Comparison of ENCODE assay signal across 8 mouse cellular contexts in the genomic region with DNA sequence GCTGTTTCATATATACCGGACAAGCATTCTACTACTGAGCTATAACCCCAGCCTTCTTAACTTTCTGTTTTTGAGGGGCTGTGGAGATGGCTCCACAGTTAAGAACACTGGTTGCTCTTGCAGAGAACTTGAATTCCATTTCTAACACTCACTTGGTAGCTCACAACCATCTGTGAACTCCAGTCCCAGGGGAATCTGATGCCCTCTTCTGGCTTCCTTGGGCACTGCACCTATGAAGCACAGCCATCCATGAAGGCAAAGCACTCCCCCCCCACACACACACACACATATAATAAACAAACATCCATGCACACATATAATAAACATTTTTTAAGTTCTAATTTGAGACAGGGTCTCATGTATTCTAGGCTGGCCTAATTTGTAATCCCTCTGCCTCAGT. TPM values are rescaled to one million over a fixed set of nuclear protein-coding genes. Genes with fewer than 3 reads are reported as not detected.
DNase-seq lines count a peak whose midpoint lies in the region; ATAC-seq and TF ChIP-seq lines count a peak whose summit lies in the region.

No protein-coding gene starts in this region.

- H3K9me3 ChIP-seq in hindbrain, embryonic 11.5 days (ENCODE audit: control insufficient read depth, low read length): no peaks in the 10 kb centered on the region
- H3K9me3 ChIP-seq in hindbrain, embryonic 16.5 days (ENCODE audit: control insufficient read depth, low read length): no peaks in the 10 kb centered on the region

- H3K27me3 ChIP-seq in hindbrain, embryonic 11.5 days (ENCODE audit: control insufficient read depth, insufficient read depth, low read length): no peaks in the 10 kb centered on the region
- H3K27me3 ChIP-seq in hindbrain, embryonic 16.5 days (replicated peaks; ENCODE audit: control insufficient read depth, insufficient read depth, low read length): no peaks in the 10 kb centered on the region

- TF ChIP-seq CTCF in gastrocnemius, adult 2 months (IDR thresholded peaks at IDR 0.05): peak; percentile 67

- H3K36me3 ChIP-seq in hindbrain, embryonic 11.5 days (ENCODE audit: control insufficient read depth, insufficient read depth, low read length): no peaks in the 10 kb centered on the region
- H3K36me3 ChIP-seq in hindbrain, embryonic 16.5 days (ENCODE audit: control insufficient read depth, insufficient read depth, low read length): no peaks in the 10 kb centered on the region

- DNase-seq in hindbrain, embryonic 11.5 days (ENCODE audit: low spot score): peak; percentile 68
- DNase-seq in adrenal gland, postnatal 25 days: peak; percentile 70
- peak; percentile 64 for DNase-seq in gastrocnemius, adult 2 months
- peak; percentile 59 to 64 for DNase-seq in layer of hippocampus, postnatal 36 days
- DNase-seq in natural killer cell, adult 2 months (ENCODE audit: low spot score in 2 of 2): peak; percentile 38 to 84
- DNase-seq in thymus, postnatal 14 days: peak; percentile 85

- no peak for ATAC-seq in hindbrain, embryonic 11.5 days (ENCODE audit: low FRiP score)
- no peak for ATAC-seq in hindbrain, embryonic 16.5 days
- peak; percentile 50 for ATAC-seq in CD4-positive, CD25-positive, alpha-beta regulatory T cell, adult 4 months

- no peak overlapping the region for H3K4me3 ChIP-seq in hindbrain, embryonic 11.5 days (ENCODE audit: low read depth, low read length)
- H3K4me3 ChIP-seq in hindbrain, embryonic 16.5 days (ENCODE audit: low read length): no peak overlapping the region
- H3K4me3 ChIP-seq in gastrocnemius, adult 2 months: no peak overlapping the region

- intact Hi-C loops in gastrocnemius, adult 2 months (cut with DNase I): loop anchor here (5.0 kb wide), 2 partner anchors 111 to 251 kb away; a partner anchor contains a TSS

- 81% methylated on average over 1 of the region's 1 CpGs for WGBS in hindbrain, embryonic 11.5 days
- WGBS in hindbrain, embryonic 16.5 days: 90% methylated on average over 1 of the region's 1 CpGs

- no peak overlapping the region for H3K4me2 ChIP-seq in hindbrain, embryonic 11.5 days (replicated peaks; ENCODE audit: low read depth, low read length)
- H3K4me2 ChIP-seq in hindbrain, embryonic 16.5 days (ENCODE audit: low read length): no peak overlapping the region

- no peak overlapping the region for H3K27ac ChIP-seq in hindbrain, embryonic 11.5 days (ENCODE audit: low read depth, low read length)
- no peak overlapping the region for H3K27ac ChIP-seq in hindbrain, embryonic 16.5 days (ENCODE audit: low read depth, low read length)
- no peak overlapping the region for H3K27ac ChIP-seq in gastrocnemius, adult 2 months

- H3K9ac ChIP-seq in hindbrain, embryonic 11.5 days (ENCODE audit: low read depth, low read length): no peak overlapping the region
- H3K9ac ChIP-seq in hindbrain, embryonic 16.5 days (ENCODE audit: low read depth, low read length): no peak overlapping the region

- H3K4me1 ChIP-seq in hindbrain, embryonic 11.5 days (replicated peaks; ENCODE audit: control insufficient read depth, insufficient read depth, low read length): no peaks in the 10 kb centered on the region
- no peaks in the 10 kb centered on the region for H3K4me1 ChIP-seq in hindbrain, embryonic 16.5 days (ENCODE audit: control insufficient read depth, insufficient read depth, low read depth, low read length)

RNA-seq across cellular contexts. Expression of a gene that starts 20.0 kb away (rescaled TPM):
- 21.9 and 23.2 TPM in 2 replicates for polyA plus RNA-seq in hindbrain, embryonic 11.5 days (2014; fragmentation: Nextera tagmentation; extraction: Ambion mirVana)
- 8.7 and 16.9 TPM in 2 replicates for polyA plus RNA-seq in hindbrain, embryonic 16.5 days (2015; fragmentation: Nextera tagmentation; extraction: Ambion mirVana)
- polyA plus RNA-seq in CD4-positive, CD25-positive, alpha-beta regulatory T cell, adult 4 months (2017; shearing (Covaris generic)): 1 to 10 TPM in 1 of 2 experiments, under 1 TPM in 1; 0.95 to 4.4 TPM
- 17.8 and 21.8 TPM in 2 replicates for total RNA-seq in adrenal gland, postnatal 25 days (2021)
- 10 to 100 TPM; 43.7 to 43.9 TPM for total RNA-seq in gastrocnemius, adult 2 months (2021)
- total RNA-seq in layer of hippocampus, postnatal 36 days (2021): 10 to 100 TPM; 65.8 to 66.8 TPM

RNA-seq across cellular contexts. Expression of a gene that starts 22.3 kb away (rescaled TPM):
- 47.5 and 55.7 TPM in 2 replicates for polyA plus RNA-seq in hindbrain, embryonic 11.5 days (2014; fragmentation: Nextera tagmentation; extraction: Ambion mirVana)
- 60.7 and 66.7 TPM in 2 replicates for polyA plus RNA-seq in hindbrain, embryonic 16.5 days (2015; fragmentation: Nextera tagmentation; extraction: Ambion mirVana)
- 1 to 10 TPM; 8.4 to 8.7 TPM for polyA plus RNA-seq in CD4-positive, CD25-positive, alpha-beta regulatory T cell, adult 4 months (2017; shearing (Covaris generic))
- 42.7 and 44.2 TPM in 2 replicates for total RNA-seq in adrenal gland, postnatal 25 days (2021)
- 10 to 100 TPM; 60.6 to 72.7 TPM for total RNA-seq in gastrocnemius, adult 2 months (2021)
- 100 to 1,000 TPM in 1 of 2 experiments, 10 to 100 TPM in 1; 97.8 to 103 TPM for total RNA-seq in layer of hippocampus, postnatal 36 days (2021)

RNA-seq across cellular contexts. Expression of a gene that starts 43.0 kb away (rescaled TPM):
- polyA plus RNA-seq in hindbrain, embryonic 11.5 days (2014; fragmentation: Nextera tagmentation; extraction: Ambion mirVana): 0.27 and 0.36 TPM in 2 replicates
- 0.46 and 0.54 TPM in 2 replicates for polyA plus RNA-seq in hindbrain, embryonic 16.5 days (2015; fragmentation: Nextera tagmentation; extraction: Ambion mirVana)
- polyA plus RNA-seq in CD4-positive, CD25-positive, alpha-beta regulatory T cell, adult 4 months (2017; shearing (Covaris generic)): 1 to 10 TPM in 1 of 2 experiments, under 1 TPM in 1; 0.81 to 7.1 TPM
- 0.39 and 1.00 TPM in 2 replicates for total RNA-seq in adrenal gland, postnatal 25 days (2021)
- total RNA-seq in gastrocnemius, adult 2 months (2021): under 1 TPM; 0.11 to 0.15 TPM
- total RNA-seq in layer of hippocampus, postnatal 36 days (2021): under 1 TPM in 1 of 2 experiments, not detected in 1; 0.10 TPM
